Mouse (Mus musculus) liver, embryonic 11.5 days (tissue): Measurements from ENCODE around the gene H2-M10.6. TPM values are rescaled to one million over a fixed set of nuclear protein-coding genes. Genes with fewer than 3 reads are reported as not detected.

Experiments used
- ATAC-seq: fragments of 200-750 bp; cut with Nextera tagmentation; replicated peaks from 2 replicates; pipeline ENCODE4 v1.8.0; 2017; ENCODE audit warnings: moderate number of reproducible peaks, mild to moderate bottlenecking, moderate TSS enrichment, moderate library complexity; ENCODE audit not compliant: low FRiP score
- DNase-seq: peaks from one replicate; pipeline ENCODE4 v3.0.0-alpha.2; 2017; ENCODE audit warnings: low spot score
- H3K27ac ChIP-seq: fragments of 300-500 bp; sonication (generic); 2 replicates; pipeline ENCODE4 v1.5.1; 2014; ENCODE audit warnings: mild to moderate bottlenecking, low read depth, low read length, control low read depth
- H3K27me3 ChIP-seq: fragments of 300-500 bp; sonication (generic); replicated peaks from 2 replicates; pipeline ENCODE4 v1.6.1; 2014; ENCODE audit warnings: low read length, mixed read lengths; ENCODE audit not compliant: control insufficient read depth, insufficient read depth
- H3K36me3 ChIP-seq: fragments of 300-500 bp; sonication (generic); 2 replicates; pipeline ENCODE4 v1.6.1; 2014; ENCODE audit warnings: mild to moderate bottlenecking, low read length, moderate library complexity, mixed read lengths; ENCODE audit not compliant: control insufficient read depth, insufficient read depth
- H3K4me1 ChIP-seq: fragments of 300-500 bp; sonication (generic); replicated peaks from 2 replicates; pipeline ENCODE4 v1.6.1; 2014; ENCODE audit warnings: low read length, mixed read lengths; ENCODE audit not compliant: control insufficient read depth, insufficient read depth
- H3K4me2 ChIP-seq: fragments of 300-500 bp; sonication (generic); 2 replicates; pipeline ENCODE4 v1.6.1; 2014; ENCODE audit warnings: mild to moderate bottlenecking, control low read depth, moderate library complexity
- H3K4me3 ChIP-seq: fragments of 300-500 bp; sonication (generic); 2 replicates; pipeline ENCODE4 v1.5.1; 2014; ENCODE audit warnings: low read depth, low read length, control low read depth
- H3K9ac ChIP-seq: fragments of 300-500 bp; sonication (generic); 2 replicates; pipeline ENCODE4 v1.6.1; 2014; ENCODE audit warnings: low read depth, low read length, control low read depth
- H3K9me3 ChIP-seq: fragments of 300-500 bp; sonication (generic); 2 replicates; pipeline ENCODE4 v1.6.1; 2016; ENCODE audit warnings: low read length, inconsistent platforms, mixed read lengths; ENCODE audit not compliant: control insufficient read depth
- WGBS: fragments of 180-500 bp; shearing (Covaris S2); extraction: QIAGEN DNeasy Blood & Tissue Kit; methylation state at CpG from one replicate; pipeline ENCODE4 v1.1.7; 2014; 5-methylcytosine and 5-hydroxymethylcytosine counted together
- polyA plus RNA-seq: library from polyadenylated mRNA; unstranded; fragments of >200 nt; fragmentation: Nextera tagmentation; extraction: Ambion mirVana; gene quantifications from 2 replicates; pipeline ENCODE4 v1.2.1, GENCODE M21; 2014

H2-M10.6 gene
- polyA plus RNA-seq, 1 experiment from 2014 or later: not detected

GRCm38 (mm10) chr17:36844725-36845124 is 32.8 kb downstream of the H2-M10.6 start:
- H3K36me3 ChIP-seq: no peaks in the 10 kb centered on the region
- 78% methylated on average over 1 of the region's 1 CpGs for WGBS
- H3K9me3 ChIP-seq: no peaks in the 10 kb centered on the region
- H3K4me2 ChIP-seq: peak overlapping the region; percentile 46; the same call in 1 of the 2 replicates
- no peak overlapping the region for H3K27ac ChIP-seq
- H3K4me3 ChIP-seq: no peak overlapping the region
- H3K9ac ChIP-seq: no peak overlapping the region
- H3K27me3 ChIP-seq: no peaks in the 10 kb centered on the region
- no peak; the same call in 1 of the 2 replicates for ATAC-seq
- H3K4me1 ChIP-seq: peaks cover 29% of the 10 kb centered on the region
- DNase-seq: no peak

- ATAC-seq (no peak), DNase-seq (no peak)
- peaks cover 25% of the 10 kb centered on the region for H3K4me1 ChIP-seq
- H3K4me2 ChIP-seq: no peak overlapping the region
- 73% methylated on average over 5 of the region's 5 CpGs for WGBS
- H3K9me3 ChIP-seq: no peaks in the 10 kb centered on the region
- H3K27ac ChIP-seq: no peak overlapping the region
- H3K4me3 ChIP-seq: no peak overlapping the region
- H3K27me3 ChIP-seq: no peaks in the 10 kb centered on the region; the same call in 1 of the 2 replicates
- H3K9ac ChIP-seq: no peak overlapping the region
- H3K36me3 ChIP-seq: no peaks in the 10 kb centered on the region
These were observed 36.9 kb downstream of the H2-M10.6 start for GRCm38 (mm10) chr17:36848911-36849310.

- H3K27me3 ChIP-seq: no peaks in the 10 kb centered on the region; the same call in 1 of the 2 replicates
- 86% methylated on average over 2 of the region's 2 CpGs for WGBS
- DNase-seq: no peak
- H3K9ac ChIP-seq: no peak overlapping the region
- H3K4me3 ChIP-seq: no peak overlapping the region
- peaks cover 16% of the 10 kb centered on the region for H3K4me1 ChIP-seq
- ATAC-seq: no peak
- H3K9me3 ChIP-seq: no peaks in the 10 kb centered on the region
- H3K27ac ChIP-seq: no peak overlapping the region
- H3K36me3 ChIP-seq: peaks cover 4% of the 10 kb centered on the region; the same call in 1 of the 2 replicates
- no peak overlapping the region for H3K4me2 ChIP-seq
These were observed 38.0 kb downstream of the H2-M10.6 start for GRCm38 (mm10) chr17:36849992-36850391.

GRCm38 (mm10) chr17:36851200-36851599 is 39.2 kb downstream of the H2-M10.6 start:
- no peaks in the 10 kb centered on the region for H3K9me3 ChIP-seq
- ATAC-seq (no peak), DNase-seq (no peak)
- H3K36me3 ChIP-seq: peaks cover 6% of the 10 kb centered on the region; the same call in 1 of the 2 replicates
- H3K9ac ChIP-seq: no peak overlapping the region
- 85% methylated on average over 5 of the region's 5 CpGs for WGBS
- H3K4me1 ChIP-seq: peaks cover 8% of the 10 kb centered on the region
- H3K4me2 ChIP-seq: no peak overlapping the region
- no peaks in the 10 kb centered on the region; the same call in 1 of the 2 replicates for H3K27me3 ChIP-seq
- H3K27ac ChIP-seq: no peak overlapping the region
- H3K4me3 ChIP-seq: no peak overlapping the region

GRCm38 (mm10) chr17:36851627-36852026 is 39.7 kb downstream of the H2-M10.6 start:
- Histone ChIP-seq H3K9me3 (no peaks in the 10 kb centered on the region), H3K4me3 (no peak overlapping the region), H3K4me1 (peaks cover 5% of the 10 kb centered on the region), H3K4me2 (no peak overlapping the region), H3K36me3 (peaks cover 6% of the 10 kb centered on the region; the same call in 1 of the 2 replicates), H3K9ac (no peak overlapping the region), H3K27me3 (no peaks in the 10 kb centered on the region; the same call in 1 of the 2 replicates), H3K27ac (no peak overlapping the region)
- 36% methylated on average over 5 of the region's 5 CpGs for WGBS
- no peak for ATAC-seq
- DNase-seq: no peak

- Histone ChIP-seq H3K9ac (no peak overlapping the region), H3K27ac (no peak overlapping the region), H3K27me3 (no peaks in the 10 kb centered on the region; the same call in 1 of the 2 replicates), H3K9me3 (no peaks in the 10 kb centered on the region), H3K4me1 (peaks cover 5% of the 10 kb centered on the region), H3K36me3 (peaks cover 11% of the 10 kb centered on the region; the same call in 1 of the 2 replicates), H3K4me3 (no peak overlapping the region), H3K4me2 (no peak overlapping the region)
- no peak for DNase-seq
- ATAC-seq: no peak
- 89% methylated on average over 3 of the region's 3 CpGs for WGBS
These were observed 43.5 kb downstream of the H2-M10.6 start for GRCm38 (mm10) chr17:36855484-36855883.

GRCm38 (mm10) chr17:36856236-36856635 is 44.3 kb downstream of the H2-M10.6 start:
- no peak overlapping the region for H3K9ac ChIP-seq
- peaks cover 11% of the 10 kb centered on the region; the same call in 1 of the 2 replicates for H3K36me3 ChIP-seq
- 0 out of 2 replicates have a peak, but pooled peaks cover 2% of the 10 kb centered on the region for H3K27me3 ChIP-seq
- DNase-seq (no peak), ATAC-seq (no peak)
- WGBS: 84% methylated on average over 4 of the region's 4 CpGs
- H3K9me3 ChIP-seq: no peaks in the 10 kb centered on the region
- H3K4me3 ChIP-seq: no peak overlapping the region
- no peak overlapping the region for H3K4me2 ChIP-seq
- H3K4me1 ChIP-seq: peaks cover 4% of the 10 kb centered on the region
- H3K27ac ChIP-seq: no peak overlapping the region

- 85% methylated on average over 3 of the region's 3 CpGs for WGBS
- no peaks in the 10 kb centered on the region for H3K9me3 ChIP-seq
- no peaks in the 10 kb centered on the region for H3K4me1 ChIP-seq
- no peak for ATAC-seq
- no peak overlapping the region for H3K4me3 ChIP-seq
- H3K27me3 ChIP-seq: peaks cover 3% of the 10 kb centered on the region; the same call in 1 of the 2 replicates
- peaks cover 11% of the 10 kb centered on the region; the same call in 1 of the 2 replicates for H3K36me3 ChIP-seq
- H3K4me2 ChIP-seq: no peak overlapping the region
- no peak overlapping the region for H3K9ac ChIP-seq
- no peak overlapping the region for H3K27ac ChIP-seq
- DNase-seq: no peak
These were observed 46.2 kb downstream of the H2-M10.6 start for GRCm38 (mm10) chr17:36858181-36858580.

GRCm38 (mm10) chr17:36861680-36862079 is 49.7 kb downstream of the H2-M10.6 start:
- 44% methylated on average over 2 of the region's 2 CpGs for WGBS
- no peak overlapping the region for H3K4me3 ChIP-seq

More at GRCm38 (mm10) chr17:36861680-36862079, 49.7 kb downstream of the H2-M10.6 start:
- Histone ChIP-seq H3K9me3 (no peaks in the 10 kb centered on the region), H3K36me3 (peaks cover 5% of the 10 kb centered on the region; the same call in 1 of the 2 replicates), H3K9ac (no peak overlapping the region), H3K4me1 (peaks cover 4% of the 10 kb centered on the region), H3K27ac (no peak overlapping the region), H3K27me3 (peaks cover 24% of the 10 kb centered on the region), H3K4me2 (no peak overlapping the region)
- ATAC-seq: no peak
- no peak for DNase-seq
